Mouse (Mus musculus): Measurements from ENCODE around the gene Trp53bp1.

Trp53bp1 gene

GRCm38 (mm10) chr2:121244099-121244498, 27.1 kb downstream of the Trp53bp1 start:
- no peak for DNase-seq

GRCm38 (mm10) chr2:121239426-121239825, 31.8 kb downstream of the Trp53bp1 start:
- DNase-seq = no peak

- no peak for DNase-seq
These were observed 35.6 kb downstream of the Trp53bp1 start for GRCm38 (mm10) chr2:121235460-121236072.

DNA sequence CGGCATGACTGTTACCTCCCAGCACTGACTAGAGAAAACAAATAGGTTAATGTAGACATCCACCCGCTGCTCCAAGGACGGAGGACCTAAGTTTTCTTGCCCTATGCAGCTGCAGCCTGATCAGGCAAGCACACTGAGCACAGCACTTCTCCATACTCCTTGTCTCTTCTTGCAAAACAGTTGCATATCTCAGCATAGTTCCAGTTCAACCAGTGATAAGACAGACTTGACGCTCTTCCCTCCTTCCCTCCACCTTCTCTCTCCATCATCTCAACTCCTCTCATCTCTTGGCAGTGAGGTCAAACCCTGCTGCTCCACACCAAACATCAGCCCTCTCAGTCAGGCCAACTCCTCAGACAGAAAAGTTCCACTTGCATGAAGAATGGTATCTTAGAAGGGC, 43.1 kb downstream of the Trp53bp1 start:
- no peak for DNase-seq

- no peak for DNase-seq
These were observed 48.2 kb downstream of the Trp53bp1 start for GRCm38 (mm10) chr2:121223010-121223409.

DNA sequence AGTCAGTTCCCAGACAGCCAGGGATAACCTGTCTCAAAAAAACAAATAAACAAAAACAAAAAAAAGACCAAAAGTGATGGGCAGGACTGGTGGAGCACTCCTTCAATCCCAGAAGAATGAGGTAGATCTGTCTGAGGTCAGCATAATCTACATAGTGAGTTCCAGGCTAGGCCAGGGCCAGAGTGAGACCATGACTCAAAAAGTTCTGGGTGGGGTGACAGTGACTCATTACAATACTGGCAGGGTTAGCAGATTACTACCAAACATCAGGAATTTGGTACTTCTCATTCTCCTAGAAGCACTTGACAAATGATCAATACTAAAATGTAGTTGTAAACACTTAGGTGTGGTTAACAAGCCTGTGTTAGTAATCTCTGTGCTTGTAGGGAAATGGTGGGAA, 51.2 kb downstream of the Trp53bp1 start:
- DNase-seq = no peak

DNA sequence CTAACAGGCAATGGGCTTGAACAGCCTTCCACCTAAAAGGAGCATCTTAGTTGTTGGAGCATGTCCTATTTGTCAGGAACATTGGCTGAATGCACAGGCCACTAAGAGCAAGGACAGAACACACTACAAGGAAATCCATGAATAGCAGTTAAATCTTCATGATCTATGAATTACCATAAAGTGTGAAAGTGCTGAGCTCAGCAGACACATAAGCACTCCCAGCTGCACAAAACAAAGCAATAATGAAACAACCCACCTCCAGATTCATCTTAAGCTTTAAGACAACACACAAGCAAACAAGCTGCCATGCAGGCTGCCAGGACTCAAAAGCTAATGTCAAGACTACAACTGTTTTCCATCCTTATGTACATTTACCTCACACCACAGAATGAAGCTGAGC, 52.0 kb downstream of the Trp53bp1 start:
- no peak for DNase-seq

DNA sequence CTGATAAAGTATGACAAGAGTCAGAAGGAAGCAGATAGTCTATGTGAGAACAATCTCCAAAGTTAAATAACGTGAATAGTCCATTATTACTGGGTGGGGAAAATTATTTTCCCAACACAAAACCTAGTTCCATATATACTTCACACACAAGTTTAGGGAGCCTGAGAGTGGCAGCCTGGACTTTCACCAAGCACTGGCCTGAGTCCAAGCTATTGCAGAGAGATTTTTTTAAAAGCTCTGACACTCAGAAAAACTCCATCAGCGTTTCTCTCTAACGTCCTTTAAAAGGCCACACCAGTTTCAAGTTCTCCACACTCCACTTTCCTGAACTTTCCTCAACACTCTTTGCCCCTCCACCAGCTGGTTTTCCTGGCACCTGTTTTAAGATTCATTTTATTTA, 56.7 kb downstream of the Trp53bp1 start:
- DNase-seq = no peak

DNA sequence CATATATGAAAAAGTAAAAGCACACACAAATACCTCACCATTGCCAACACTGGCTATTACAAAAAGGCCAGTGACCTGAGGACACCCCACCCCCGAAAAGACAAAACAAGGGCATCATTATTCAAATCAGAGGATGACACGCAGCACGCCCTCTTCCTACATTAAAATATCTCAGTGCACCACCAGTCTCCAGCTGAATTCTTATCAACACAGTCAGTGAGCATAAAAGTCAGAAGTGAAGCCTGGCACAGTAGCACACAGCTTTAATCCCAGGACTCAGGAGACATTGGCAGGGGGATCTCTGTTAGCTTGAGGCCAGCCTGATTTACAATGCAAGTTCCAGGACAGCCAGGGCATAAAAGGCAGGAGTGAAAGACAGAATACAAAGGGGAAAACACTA, 64.7 kb downstream of the Trp53bp1 start:
- no peak for DNase-seq

DNA sequence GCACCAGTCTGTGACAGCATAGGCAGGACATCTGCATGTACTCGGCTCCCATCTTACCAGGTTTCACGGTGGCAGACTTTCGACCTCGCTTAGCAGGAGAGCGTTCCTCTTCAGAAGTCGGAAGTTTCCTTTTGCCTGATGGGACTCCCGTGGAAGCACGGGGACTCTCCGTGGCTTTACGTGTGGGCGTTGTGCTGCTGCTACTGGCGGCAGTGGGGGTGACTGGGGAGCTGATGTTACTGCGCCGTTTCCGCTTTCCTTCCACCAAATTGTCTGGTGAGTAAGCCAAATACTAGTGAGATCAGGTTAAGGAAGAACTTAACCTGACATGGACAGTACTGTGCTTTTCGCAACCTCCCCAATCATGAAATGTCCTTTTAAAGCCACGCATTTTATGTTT, 66.9 kb downstream of the Trp53bp1 start:
- no peak for DNase-seq

DNA sequence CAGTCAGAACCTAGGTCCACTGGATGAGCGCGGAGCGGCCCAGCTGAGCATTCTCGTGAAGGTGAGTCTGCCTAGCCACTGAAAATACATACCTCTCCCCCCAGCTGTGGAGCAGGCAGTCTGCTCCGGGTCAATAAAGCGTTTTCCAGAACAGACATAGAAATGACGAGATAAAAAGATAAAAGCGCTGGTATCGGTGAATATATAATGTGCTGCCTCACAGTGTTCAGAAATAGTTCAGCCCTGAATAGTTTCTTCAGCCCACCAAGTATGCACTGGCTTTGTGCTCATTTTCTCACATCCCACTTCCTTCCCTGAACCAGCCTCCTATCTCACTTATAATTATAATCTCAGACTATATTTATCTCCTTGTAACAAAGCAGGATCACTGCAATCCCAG, 75.7 kb downstream of the Trp53bp1 start:
- DNase-seq = no peak

- no peak for DNase-seq
These were observed 82.7 kb downstream of the Trp53bp1 start for GRCm38 (mm10) chr2:121188530-121188929.

DNA sequence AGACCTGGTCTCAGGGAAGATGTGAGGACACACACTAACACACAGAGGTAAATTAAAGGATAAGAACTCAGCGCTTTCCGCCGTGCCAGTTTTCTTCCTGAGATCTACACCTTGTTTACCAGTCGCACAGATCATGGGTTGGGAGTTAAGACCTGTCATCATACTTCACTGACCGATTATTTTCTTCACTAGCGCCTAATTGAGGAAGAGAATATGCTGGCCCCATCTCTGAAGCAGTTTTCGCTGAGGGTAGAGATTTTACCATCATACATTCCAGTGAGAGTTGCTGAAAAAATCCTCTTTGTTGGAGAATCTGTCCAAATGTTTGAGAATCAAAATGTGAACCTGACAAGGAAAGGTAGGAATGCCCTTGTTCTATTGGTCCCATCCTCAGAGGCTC, 87.1 kb downstream of the Trp53bp1 start:
- no peak for DNase-seq

DNA sequence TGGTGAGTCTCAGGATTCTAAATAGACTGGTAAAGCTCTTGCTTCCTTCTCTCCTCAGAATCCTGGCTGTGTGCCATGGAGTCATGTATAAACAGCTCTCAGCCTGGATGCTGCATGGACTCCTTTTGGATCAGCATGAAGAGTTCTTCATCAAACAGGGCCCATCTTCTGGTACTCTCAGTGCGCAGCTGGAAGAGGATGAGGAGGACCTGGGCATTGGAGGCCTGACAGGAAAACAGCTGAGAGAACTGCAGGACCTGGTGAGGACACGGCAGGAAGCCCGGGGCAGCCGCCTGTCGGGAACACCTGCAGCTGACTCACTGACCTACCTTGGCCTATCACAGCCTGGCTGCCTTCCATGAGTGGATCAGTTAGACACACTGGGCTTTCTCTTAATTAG, 87.8 kb downstream of the Trp53bp1 start:
- DNase-seq = no peak

DNA sequence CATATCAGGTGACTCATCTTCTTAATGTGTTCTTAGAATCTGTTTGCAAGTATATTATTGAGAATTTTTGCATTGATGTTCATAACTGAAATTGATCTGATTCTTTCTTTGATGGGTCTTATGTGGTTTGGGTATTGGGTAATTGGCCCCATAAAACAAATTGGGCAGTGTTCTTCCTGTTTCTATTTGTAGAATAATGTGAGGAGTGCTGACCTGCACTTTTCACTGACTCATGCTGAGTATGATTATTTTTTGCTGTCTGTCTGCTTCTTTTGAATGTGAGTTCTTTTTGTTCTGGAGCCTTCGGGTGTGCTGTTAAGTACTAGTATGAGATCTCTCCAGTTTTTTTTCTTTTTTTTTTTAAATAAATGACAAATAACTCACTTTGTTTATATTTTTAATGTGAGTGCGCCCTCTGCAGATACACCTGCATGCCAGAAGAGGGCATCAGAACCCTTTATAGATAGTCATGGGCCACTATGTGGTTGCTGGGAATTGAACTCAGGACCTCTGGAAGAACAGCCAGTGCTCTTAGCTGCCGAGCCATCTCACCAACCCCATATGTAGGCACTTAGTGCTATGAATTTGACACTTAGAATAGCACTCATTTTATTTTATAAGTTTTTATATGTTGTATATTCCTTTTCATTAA, 92.3 kb downstream of the Trp53bp1 start:
- DNase-seq = no peak

DNA sequence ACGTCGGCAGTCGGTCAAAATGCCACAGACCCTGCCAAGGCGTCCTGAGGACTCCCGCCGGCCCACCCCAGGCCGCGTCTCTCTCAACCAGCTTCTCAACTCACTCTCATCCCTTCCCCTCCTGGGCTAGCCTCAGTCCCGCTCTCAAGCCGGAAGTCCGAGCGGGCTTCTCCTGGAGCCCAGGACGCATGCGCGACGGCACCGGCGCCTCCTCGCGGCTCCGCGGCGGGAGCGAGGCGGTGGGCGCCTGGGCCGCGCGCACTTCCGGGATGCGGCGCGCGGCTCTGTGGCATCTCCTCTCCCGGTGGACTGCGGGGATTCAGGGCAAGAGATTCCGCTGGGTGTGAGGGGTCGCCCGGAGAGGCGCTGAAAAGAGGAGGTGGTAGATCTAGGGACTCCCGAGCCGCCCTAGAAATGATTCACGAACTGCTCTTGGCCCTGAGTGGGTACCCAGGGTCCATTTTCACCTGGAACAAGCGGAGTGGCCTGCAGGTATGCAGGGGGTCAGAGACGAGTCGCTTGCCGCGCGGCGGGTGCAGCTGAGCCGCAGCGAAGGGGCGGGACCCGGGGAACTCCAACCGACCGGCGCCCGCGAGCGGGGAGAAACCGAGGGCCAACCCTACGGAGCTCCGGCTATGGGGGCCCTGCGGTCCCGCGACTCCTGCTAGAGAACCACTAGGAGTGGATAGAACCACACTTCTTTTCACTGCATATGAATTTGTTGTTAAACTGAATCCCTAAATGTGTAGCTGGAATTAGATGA, 100.0 kb downstream of the Trp53bp1 start, which contains the start of gene Zscan29:
Zscan29 (minus strand) TSS at position 146 of the 763 bp plus-strand sequence.
- DNase-seq = peak; percentile 85 to 88

- DNase-seq = no peak
These were observed 100.7 kb downstream of the Trp53bp1 start, which contains the start of gene Tubgcp4 for GRCm38 (mm10) chr2:121170481-121170971. Gene Tubgcp4, plus strand, starts transcription at chr2:121170654.

DNA sequence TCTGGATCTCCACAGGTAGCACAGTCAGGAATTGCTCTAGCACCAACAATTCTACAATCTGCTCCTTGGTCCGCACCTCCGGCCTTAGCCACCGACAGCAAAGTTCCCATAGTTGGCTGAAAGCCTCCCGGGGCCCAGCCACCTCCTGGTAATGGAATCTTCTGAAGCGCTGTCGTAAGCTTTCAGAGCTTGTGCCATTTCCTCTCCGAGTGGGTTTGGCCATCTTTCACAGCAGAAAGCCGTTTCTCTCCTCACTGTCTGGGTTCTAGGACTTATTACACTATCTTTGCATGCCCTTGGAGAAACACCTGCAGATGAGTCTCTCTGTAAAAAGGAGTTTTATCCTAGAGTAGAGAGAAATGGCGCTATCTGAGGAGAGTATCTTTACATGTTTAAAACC, 101.3 kb downstream of the Trp53bp1 start:
- peak; percentile 11 to 28 for DNase-seq

DNA sequence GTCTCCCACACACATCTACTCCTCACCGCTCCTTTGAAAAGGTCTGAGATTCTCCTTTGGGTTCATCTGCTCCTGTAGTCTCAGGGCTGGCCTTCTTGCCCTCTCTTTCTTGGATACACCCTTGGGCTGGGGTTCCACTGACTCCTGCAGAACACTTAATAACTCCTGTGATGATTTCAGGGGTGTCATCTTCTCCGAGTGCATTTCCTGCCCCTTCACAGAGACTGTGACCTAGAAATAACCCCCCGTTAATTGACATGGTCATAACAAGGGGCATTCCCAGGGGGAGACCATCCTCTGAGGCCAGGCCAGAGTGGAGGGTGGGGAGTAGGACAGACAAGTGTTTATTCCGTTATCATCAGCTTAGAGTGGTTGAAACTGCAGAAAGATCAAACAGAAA, 102.0 kb downstream of the Trp53bp1 start:
- DNase-seq = no peak

- DNase-seq = no peak
These were observed 118.1 kb downstream of the Trp53bp1 start for GRCm38 (mm10) chr2:121153100-121153499.

DNA sequence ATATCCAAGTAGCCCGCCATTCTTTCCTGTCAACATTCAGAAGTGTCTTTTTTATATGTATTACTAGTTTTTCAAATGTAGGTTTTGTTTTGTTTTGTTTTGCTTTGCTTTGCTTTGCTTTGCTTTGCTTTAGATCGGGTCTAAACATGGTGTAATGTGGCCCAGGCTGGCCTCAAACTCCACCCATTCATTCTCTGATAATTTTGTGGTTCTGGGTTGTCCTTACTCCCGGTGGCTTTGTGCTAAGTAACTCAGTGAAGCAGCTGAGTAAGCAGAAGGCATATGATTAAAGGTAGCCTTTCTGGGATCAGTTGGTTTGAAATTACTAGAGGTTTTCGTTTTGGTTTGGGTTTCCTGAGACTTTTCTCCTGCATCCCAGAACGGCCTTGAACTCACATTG, 121.5 kb downstream of the Trp53bp1 start:
- no peak for DNase-seq
